Mouse (Mus musculus) neural tube, embryonic 12.5 days (tissue): ENCODE measurements at regions not wholly inside any gene's neighbourhood (a gene's known extent, or its start where the extent isn't known, plus 50 kb on each side); places are given as distances from the start of the nearest gene placed in this dataset.

ENCODE experiments used
- ATAC-seq: fragments of 200-750 bp; cut with Nextera tagmentation; 2 replicates; pipeline ENCODE4 v1.8.0; 2017; ENCODE audit warnings: low read depth, mild to moderate bottlenecking, moderate TSS enrichment, moderate library complexity; ENCODE audit not compliant: low FRiP score
- H3K27ac ChIP-seq: fragments of 300-500 bp; sonication (generic); 2 replicates; pipeline ENCODE4 v1.5.1; 2016
- H3K27me3 ChIP-seq: fragments of 300-500 bp; sonication (generic); replicated peaks from 2 replicates; pipeline ENCODE4 v1.6.1; 2016; ENCODE audit warnings: mild to moderate bottlenecking
- H3K36me3 ChIP-seq: fragments of 300-500 bp; sonication (generic); 2 replicates; pipeline ENCODE4 v1.6.1; 2016; ENCODE audit warnings: mild to moderate bottlenecking
- H3K4me1 ChIP-seq: fragments of 300-500 bp; sonication (generic); 2 replicates; pipeline ENCODE4 v1.6.1; 2016
- H3K4me2 ChIP-seq: fragments of 300-500 bp; sonication (generic); replicated peaks from 2 replicates; pipeline ENCODE4 v1.6.1; 2016; ENCODE audit warnings: mild to moderate bottlenecking
- H3K4me3 ChIP-seq: fragments of 300-500 bp; sonication (generic); 2 replicates; pipeline ENCODE4 v1.5.1; 2016
- H3K9ac ChIP-seq: fragments of 300-500 bp; sonication (generic); 2 replicates; pipeline ENCODE4 v1.6.1; 2016; ENCODE audit warnings: mild to moderate bottlenecking
- H3K9me3 ChIP-seq: fragments of 300-500 bp; sonication (generic); 2 replicates; pipeline ENCODE4 v1.6.1; 2016; ENCODE audit warnings: mild to moderate bottlenecking
- WGBS: fragments of 180-500 bp; shearing (Covaris S2); methylation state at CpG from one replicate; pipeline ENCODE4 v1.1.7; 2016; 5-methylcytosine and 5-hydroxymethylcytosine counted together

DNA sequence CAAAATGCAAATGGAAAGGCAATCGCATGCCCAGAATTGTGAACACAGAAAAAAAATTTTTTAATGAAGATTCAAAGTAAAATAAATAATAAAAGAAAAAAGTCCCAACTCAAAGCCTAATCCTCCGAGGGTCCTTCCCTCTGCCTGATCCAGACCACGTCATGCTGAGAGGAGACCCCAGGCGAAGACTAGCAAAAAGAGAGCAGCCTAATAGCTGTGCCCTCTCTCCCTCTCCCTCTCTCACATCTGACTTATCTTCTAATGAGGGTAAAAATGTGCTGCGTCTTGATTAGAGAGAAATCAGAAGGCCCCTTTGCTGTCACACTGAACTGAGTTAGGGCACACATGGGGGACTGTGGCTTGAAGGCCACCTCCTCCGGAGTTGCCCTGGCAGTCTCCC lies 163.1 kb upstream of the Nectin1 start:
- 44% methylated on average over 6 of the region's 6 CpGs for WGBS
- no peak for ATAC-seq
- Histone ChIP-seq H3K27me3 (no peaks in the 10 kb centered on the region), H3K4me3 (no peak overlapping the region), H3K36me3 (no peaks in the 10 kb centered on the region), H3K4me2 (no peak overlapping the region), H3K9me3 (no peaks in the 10 kb centered on the region), H3K4me1 (0 out of 2 replicates have a peak, but pooled peaks cover 5% of the 10 kb centered on the region), H3K9ac (no peak overlapping the region), H3K27ac (no peak overlapping the region)

DNA sequence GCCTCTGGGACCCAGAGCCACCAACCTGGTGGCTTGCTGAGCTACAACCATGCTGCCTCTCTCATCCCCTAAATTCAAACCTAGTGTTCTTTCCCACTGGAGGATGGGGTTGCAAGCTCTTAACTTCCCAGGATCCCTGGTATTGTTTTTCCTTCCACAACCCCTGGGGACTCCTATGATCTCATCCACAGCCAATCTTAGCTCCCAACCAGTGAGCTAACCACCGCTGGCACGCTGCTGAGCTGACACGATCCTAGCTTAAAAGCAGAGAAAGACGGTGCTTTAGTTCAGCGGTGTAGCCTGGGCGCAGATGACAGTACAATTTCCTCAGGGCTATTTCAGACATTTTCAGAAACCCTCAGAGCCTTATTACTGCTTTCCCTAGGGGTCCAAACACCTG lies 158.2 kb upstream of the Nectin1 start:
- 60% methylated on average over 6 of the region's 6 CpGs for WGBS
- H3K36me3 ChIP-seq: no peaks in the 10 kb centered on the region
- no peak overlapping the region for H3K4me3 ChIP-seq
- H3K27ac ChIP-seq: no peak overlapping the region; the same call in 1 of the 2 replicates
- H3K4me2 ChIP-seq: no peak overlapping the region
- no peaks in the 10 kb centered on the region for H3K27me3 ChIP-seq
- no peaks in the 10 kb centered on the region for H3K4me1 ChIP-seq
- H3K9me3 ChIP-seq: no peaks in the 10 kb centered on the region
- no peak overlapping the region for H3K9ac ChIP-seq
- no peak for ATAC-seq

DNA sequence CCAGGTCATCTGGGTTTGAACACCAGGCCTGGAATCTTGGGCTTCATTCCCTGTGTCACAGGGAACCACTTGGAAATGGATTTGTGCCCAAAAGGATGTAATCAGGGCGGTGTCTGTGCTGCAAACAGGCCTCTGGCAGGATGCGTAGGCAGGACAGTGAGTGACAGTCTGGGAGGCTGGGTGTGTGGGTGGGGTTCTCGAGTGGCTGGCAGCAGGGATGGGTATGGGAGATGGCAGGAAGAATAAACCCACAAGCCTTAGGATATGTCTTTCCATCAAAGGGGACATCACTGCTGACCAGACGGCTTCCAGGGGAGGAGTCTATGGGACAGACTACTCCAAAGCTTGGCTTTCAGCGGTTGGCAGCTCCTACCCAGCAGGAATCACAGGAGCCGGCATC lies 150.5 kb upstream of the Nectin1 start:
- H3K9ac ChIP-seq: no peak overlapping the region
- H3K9me3 ChIP-seq: no peaks in the 10 kb centered on the region
- no peak overlapping the region for H3K4me3 ChIP-seq
- no peak for ATAC-seq
- H3K36me3 ChIP-seq: no peaks in the 10 kb centered on the region
- WGBS: 78% methylated on average over 6 of the region's 6 CpGs
- H3K27me3 ChIP-seq: no peaks in the 10 kb centered on the region
- H3K4me2 ChIP-seq: no peak overlapping the region
- H3K27ac ChIP-seq: no peak overlapping the region
- H3K4me1 ChIP-seq: no peaks in the 10 kb centered on the region

DNA sequence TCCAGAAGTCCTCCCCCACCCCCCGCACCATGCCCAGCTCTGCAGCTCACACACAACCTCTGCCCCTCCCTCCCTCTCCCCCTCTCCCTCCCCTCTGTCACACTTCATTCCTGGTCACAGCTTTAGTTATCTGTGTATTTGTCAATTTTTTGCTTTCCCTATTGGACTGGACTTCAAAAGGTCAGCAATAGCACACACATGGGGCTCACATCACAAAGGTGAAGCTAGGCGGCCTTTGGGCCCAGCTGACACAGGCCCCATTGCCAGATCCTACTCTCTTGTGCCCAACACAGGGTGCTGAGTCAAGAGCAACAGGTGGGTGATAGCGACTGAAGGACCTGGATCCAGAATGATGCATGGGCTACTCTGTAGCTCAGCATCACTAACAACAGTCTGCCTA lies 149.0 kb upstream of the Nectin1 start:
- Histone ChIP-seq H3K27ac (no peak overlapping the region), H3K9ac (no peak overlapping the region), H3K4me3 (no peak overlapping the region), H3K4me1 (no peaks in the 10 kb centered on the region), H3K27me3 (no peaks in the 10 kb centered on the region), H3K36me3 (no peaks in the 10 kb centered on the region), H3K4me2 (no peak overlapping the region), H3K9me3 (no peaks in the 10 kb centered on the region)
- WGBS: 71% methylated on average over 3 of the region's 3 CpGs
- no peak for ATAC-seq

DNA sequence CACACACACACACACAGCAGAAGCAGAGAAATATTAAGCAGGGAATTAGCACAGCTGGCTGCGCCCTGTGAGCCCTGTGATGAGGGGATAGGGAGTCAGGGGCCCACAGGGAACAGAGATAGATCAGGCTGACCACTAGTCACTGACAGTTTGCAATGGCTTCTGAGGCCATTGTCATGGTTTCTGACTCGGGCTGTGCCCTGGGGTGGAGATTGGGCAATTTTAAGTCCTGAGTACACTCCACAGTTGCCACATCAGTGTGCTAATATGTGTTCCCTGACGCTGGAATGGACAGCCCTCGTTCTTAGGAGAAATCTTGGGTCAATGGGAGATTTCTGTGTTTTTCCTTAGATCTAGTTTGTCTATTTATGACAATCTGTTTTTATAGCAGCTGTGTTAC lies 148.3 kb upstream of the Nectin1 start:
- WGBS: 71% methylated on average over 4 of the region's 4 CpGs
- H3K9ac ChIP-seq: no peak overlapping the region

DNA sequence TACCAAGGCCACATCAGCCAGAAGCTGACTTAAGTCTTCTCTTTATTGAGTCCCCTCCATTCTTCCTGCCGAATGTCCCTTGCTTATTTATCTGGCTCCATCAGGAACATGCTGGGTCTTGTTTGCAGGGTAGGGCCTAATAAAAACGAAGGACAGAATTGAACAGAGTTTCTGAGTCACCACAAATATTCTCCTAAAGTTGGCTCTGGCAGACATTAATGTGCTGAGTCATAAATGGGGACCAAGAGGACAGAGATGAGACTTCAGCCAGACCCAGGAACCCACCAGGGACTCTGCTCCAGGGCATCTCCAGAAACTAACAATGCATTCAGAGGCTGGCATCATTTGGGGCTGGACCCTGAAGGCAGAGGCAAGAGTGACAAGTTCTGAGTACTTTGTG lies 143.4 kb upstream of the Nectin1 start:
- no peak overlapping the region for H3K4me2 ChIP-seq
- 68% methylated on average over 2 of the region's 2 CpGs for WGBS
- ATAC-seq: no peak
- H3K4me1 ChIP-seq: no peaks in the 10 kb centered on the region
- H3K27ac ChIP-seq: no peak overlapping the region
- H3K9ac ChIP-seq: no peak overlapping the region
- no peaks in the 10 kb centered on the region for H3K9me3 ChIP-seq
- H3K4me3 ChIP-seq: no peak overlapping the region
- no peaks in the 10 kb centered on the region for H3K36me3 ChIP-seq
- H3K27me3 ChIP-seq: no peaks in the 10 kb centered on the region

More for the DNA sequence above, 148.3 kb upstream of the Nectin1 start:
- H3K27ac ChIP-seq: no peak overlapping the region
- no peaks in the 10 kb centered on the region for H3K27me3 ChIP-seq
- H3K36me3 ChIP-seq: no peaks in the 10 kb centered on the region
- H3K4me3 ChIP-seq: no peak overlapping the region
- no peak for ATAC-seq
- no peak overlapping the region for H3K4me2 ChIP-seq
- no peaks in the 10 kb centered on the region for H3K9me3 ChIP-seq
- H3K4me1 ChIP-seq: no peaks in the 10 kb centered on the region

DNA sequence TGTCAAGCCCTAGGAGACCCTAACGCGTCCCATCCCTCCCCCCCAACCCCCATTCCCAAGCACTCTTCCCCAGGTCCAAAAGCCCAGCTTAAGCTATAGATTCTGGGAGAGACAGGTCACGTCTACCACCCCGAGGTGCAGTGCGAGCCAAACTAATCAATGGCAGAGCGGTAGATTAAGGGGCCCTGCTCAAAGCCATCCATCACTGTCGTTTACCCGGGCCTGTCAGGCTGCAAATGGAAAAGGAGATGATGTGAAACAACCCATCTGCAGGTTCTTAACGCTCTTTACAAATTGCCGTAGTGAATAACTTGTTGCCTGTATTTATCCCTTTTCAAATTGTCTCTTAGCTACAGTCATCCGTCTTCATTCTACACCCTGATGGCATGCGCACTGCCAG lies 126.2 kb upstream of the Nectin1 start:
- no peak overlapping the region for H3K4me3 ChIP-seq
- peaks cover 10% of the 10 kb centered on the region; the same call in 1 of the 2 replicates for H3K4me1 ChIP-seq
- H3K9ac ChIP-seq: no peak overlapping the region
- H3K36me3 ChIP-seq: no peaks in the 10 kb centered on the region
- 0 out of 2 replicates have a peak, but pooled peaks cover 8% of the 10 kb centered on the region for H3K27me3 ChIP-seq
- 11% methylated on average over 12 of the region's 12 CpGs for WGBS
- H3K27ac ChIP-seq: no peak overlapping the region
- no peak overlapping the region for H3K4me2 ChIP-seq
- no peaks in the 10 kb centered on the region for H3K9me3 ChIP-seq
- ATAC-seq: no peak

DNA sequence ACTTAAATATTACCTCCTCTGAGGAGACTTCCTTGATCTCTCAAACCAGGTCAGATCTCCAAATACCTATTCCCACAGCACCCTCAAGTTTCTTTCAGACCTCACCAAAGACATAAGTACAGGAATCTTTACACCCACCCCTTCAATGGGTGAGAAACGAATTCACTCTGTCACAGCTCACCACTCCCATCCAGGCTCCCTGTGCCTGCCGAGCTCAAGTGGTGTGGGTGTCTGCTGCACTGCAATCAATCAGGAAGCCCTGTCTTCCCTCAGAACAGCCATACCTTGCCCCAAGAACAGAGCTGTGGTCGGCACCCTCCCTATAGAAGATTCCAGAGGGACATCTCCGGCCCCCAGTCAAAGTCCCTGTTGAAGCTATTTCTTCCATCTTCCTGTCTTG lies 116.2 kb upstream of the Nectin1 start:
- Histone ChIP-seq H3K36me3 (no peaks in the 10 kb centered on the region), H3K27ac (no peak overlapping the region), H3K4me1 (no peaks in the 10 kb centered on the region), H3K4me2 (no peak overlapping the region), H3K9me3 (no peaks in the 10 kb centered on the region), H3K4me3 (no peak overlapping the region), H3K9ac (no peak overlapping the region), H3K27me3 (no peaks in the 10 kb centered on the region)
- 64% methylated on average over 4 of the region's 4 CpGs for WGBS
- no peak for ATAC-seq

DNA sequence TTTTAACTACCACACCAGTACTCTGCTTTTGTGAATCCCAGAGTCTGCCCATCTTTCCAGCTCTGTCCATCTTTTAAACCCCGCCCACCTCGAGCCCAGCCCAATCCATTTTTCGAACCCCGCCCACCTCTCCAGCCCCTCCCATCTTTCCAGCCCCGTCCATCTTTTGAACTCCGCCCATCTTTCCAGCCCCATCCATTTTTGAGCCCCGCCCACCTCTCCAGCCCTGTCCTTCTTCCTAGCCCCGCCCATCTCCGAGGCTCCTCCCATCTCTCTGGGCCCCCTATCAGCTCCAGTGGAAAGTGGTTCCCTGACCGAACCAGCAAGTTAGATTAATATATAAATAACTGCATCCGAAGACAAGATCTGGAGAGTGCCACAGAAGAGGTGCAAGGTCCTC lies 115.0 kb upstream of the Nectin1 start:
- Histone ChIP-seq H3K9ac (no peak overlapping the region), H3K36me3 (no peaks in the 10 kb centered on the region), H3K4me3 (no peak overlapping the region), H3K4me2 (no peak overlapping the region), H3K9me3 (no peaks in the 10 kb centered on the region), H3K27ac (no peak overlapping the region), H3K27me3 (no peaks in the 10 kb centered on the region), H3K4me1 (no peaks in the 10 kb centered on the region)
- WGBS: 45% methylated on average over 11 of the region's 11 CpGs
- no peak for ATAC-seq

DNA sequence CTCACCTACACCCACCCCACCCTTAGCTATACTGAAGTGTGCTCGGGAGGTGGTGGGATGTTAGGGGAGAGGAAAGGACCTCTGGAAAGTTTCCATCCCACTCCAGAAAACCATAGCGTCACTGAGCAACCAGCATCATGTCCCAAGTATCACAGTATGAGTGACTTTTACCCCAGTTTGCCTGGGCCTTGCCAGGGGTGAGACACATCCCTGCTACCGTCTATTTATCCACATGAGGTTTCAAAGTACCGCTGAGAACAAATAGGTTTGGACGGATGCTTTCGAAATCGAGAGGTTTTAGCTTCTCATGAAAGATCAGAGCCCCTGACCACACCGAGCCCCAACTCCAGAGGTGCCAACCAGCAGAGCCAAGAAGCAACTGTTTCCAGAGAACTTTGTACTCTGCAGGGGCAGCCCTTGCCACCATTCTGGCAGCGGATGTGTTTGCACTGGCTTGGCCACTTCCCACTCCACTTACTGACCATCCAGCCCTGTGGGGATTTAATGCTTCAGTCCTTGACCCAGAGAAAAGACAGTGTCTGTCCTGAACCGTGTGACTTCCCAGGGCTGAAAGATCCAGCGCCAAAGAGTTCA lies 107.3 kb upstream of the Nectin1 start:
- Histone ChIP-seq H3K36me3 (no peaks in the 10 kb centered on the region), H3K4me1 (no peaks in the 10 kb centered on the region)

DNA sequence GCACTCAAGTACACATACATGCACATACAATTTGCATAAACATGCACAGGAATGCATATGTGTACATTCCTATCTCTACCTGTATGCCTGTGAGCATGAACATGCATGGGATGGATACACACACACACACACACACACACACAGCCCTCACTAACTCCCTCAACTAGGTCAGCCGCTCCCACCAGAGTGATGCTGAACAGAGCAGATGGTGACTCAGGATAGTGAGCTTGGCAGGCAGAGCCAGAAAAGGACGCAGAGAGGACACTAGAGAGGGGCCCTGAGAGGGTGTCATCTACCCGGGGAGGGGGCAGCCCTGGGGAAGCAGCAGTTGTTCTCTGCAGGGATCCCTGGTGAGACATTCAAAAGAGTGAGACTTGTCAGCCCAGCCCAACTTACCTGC lies 85.6 kb upstream of the Nectin1 start:
- H3K4me2 ChIP-seq: no peak overlapping the region
- H3K36me3 ChIP-seq: no peaks in the 10 kb centered on the region
- H3K9ac ChIP-seq: no peak overlapping the region
- WGBS: 74% methylated on average over 3 of the region's 3 CpGs
- ATAC-seq: no peak
- no peaks in the 10 kb centered on the region for H3K27me3 ChIP-seq
- no peak overlapping the region for H3K27ac ChIP-seq
- H3K4me1 ChIP-seq: no peaks in the 10 kb centered on the region
- no peak overlapping the region for H3K4me3 ChIP-seq
- H3K9me3 ChIP-seq: no peaks in the 10 kb centered on the region

More for the DNA sequence above, 107.3 kb upstream of the Nectin1 start:
- Histone ChIP-seq H3K4me2 (no peak overlapping the region), H3K4me3 (no peak overlapping the region), H3K9ac (no peak overlapping the region), H3K27me3 (no peaks in the 10 kb centered on the region), H3K9me3 (no peaks in the 10 kb centered on the region), H3K27ac (no peak overlapping the region)
- ATAC-seq: no peak
- WGBS: 85% methylated on average over 11 of the region's 11 CpGs

DNA sequence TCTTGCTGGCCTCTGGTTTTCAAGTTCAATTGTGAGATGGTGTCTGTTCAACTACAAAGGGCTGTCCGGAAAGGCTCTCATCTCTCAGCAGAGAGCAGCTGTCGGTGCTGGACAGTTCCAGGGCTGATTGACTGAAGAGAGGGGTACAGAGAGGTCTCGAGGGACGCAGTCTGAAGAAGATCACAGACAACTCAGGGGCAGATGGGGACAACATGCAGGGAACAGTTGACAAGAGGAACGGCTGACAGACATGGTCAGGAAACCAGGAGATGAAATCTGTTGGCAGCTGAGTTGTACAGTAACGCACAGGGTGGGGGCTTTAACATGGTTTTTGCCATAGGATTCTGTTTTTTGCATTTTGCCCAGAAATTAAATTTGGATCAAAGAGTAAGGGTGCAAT lies 84.5 kb upstream of the Nectin1 start:
- Histone ChIP-seq H3K4me3 (no peak overlapping the region), H3K36me3 (no peaks in the 10 kb centered on the region), H3K4me1 (no peaks in the 10 kb centered on the region), H3K27ac (no peak overlapping the region), H3K9me3 (no peaks in the 10 kb centered on the region), H3K27me3 (no peaks in the 10 kb centered on the region), H3K9ac (no peak overlapping the region), H3K4me2 (no peak overlapping the region)
- WGBS: 71% methylated on average over 6 of the region's 6 CpGs
- no peak for ATAC-seq

DNA sequence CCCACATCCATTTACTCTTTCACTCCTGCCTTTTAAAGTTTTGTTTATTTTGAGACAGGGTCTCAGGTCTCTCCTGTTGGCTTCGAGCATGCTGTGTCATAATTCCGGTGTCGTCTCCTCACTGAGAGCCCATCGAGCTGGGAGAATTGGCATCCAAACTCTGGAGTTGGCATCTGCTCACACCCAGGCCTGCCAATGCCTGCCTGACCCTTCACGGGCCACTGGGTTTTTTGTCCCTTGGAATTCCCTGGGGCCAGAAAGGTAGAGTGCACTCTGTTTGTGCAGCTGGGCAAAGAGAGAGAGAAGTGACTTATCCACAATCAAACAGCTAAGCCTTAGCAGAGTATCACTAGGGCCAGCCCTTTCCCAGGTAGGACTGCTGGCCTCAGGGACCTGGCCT lies 83.6 kb upstream of the Nectin1 start:
- Histone ChIP-seq H3K4me3 (no peak overlapping the region), H3K36me3 (no peaks in the 10 kb centered on the region), H3K4me2 (no peak overlapping the region), H3K4me1 (no peaks in the 10 kb centered on the region), H3K27me3 (no peaks in the 10 kb centered on the region), H3K9me3 (no peaks in the 10 kb centered on the region), H3K9ac (no peak overlapping the region), H3K27ac (no peak overlapping the region)
- ATAC-seq: no peak
- 85% methylated on average over 5 of the region's 5 CpGs for whole genome bisulfite sequencing
